Mouse (Mus musculus): ENCODE measurements around the gene Poldip3. TPM values are rescaled to one million over a fixed set of nuclear protein-coding genes. Genes with fewer than 3 reads are reported as not detected.

The Poldip3 gene
- total RNA-seq, 2 experiments from 2014 or later: 90.5 to 91.5 TPM

DNA sequence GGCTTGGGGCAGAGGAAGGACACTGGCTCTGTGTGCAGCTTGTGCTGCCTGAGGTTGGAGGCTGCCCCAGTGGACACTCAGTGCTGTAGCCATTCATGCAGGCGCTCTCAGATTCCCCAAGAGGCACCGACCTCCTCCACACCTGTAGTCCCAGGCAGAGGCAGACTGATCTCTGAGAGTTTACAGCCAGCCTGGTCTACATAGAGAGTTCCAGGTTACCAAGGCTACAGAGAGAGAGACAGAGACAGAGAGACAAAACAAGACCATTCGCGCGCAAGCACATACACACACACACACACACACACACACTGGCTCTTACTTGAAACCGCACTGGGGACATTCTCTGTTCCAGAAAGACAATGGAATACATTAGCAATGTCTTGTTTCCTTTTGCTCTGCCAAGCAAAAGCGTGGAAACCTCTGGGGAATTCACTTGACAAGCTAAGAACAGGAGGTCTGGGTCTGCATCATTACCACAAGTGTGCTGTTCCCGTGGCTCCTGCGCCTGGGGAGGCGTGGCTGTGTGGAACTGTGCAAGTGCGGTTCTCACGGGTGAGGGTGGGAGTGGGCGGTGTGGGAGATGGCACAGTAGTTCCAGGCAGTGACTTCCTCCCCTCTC lies 65.1 kb downstream of the Poldip3 start:
- no peak for TF ChIP-seq CTCF (conservative IDR thresholded peaks at IDR 0.05)
- DNase-seq (ENCODE audit: low spot score in 2 of 2): peak in 1 of 2 experiments; percentile 35
- Histone ChIP-seq H3K27ac (peak overlapping the region; percentile 36; the same call in 1 of the 2 replicates), H3K4me3 (peak overlapping the region; percentile 9; the same call in 1 of the 2 replicates)

DNA sequence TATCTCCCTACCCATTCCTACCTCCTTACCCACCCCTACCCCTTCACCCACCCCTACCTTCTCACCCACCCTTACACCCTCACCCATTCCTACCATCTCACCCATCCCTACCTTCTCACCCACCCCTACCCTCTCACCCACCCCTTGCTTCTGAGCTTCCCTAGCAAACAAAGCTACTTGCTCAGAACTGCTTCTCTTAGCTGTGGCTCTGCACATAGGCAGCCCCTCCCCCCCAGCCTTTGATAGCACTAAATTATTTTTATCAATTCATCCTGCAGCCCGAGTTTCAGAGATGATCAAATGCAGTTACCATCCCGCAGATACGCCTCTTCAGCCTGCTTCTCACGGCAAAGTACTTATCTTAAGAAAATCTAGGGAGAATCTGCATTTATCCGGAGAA lies 65.7 kb downstream of the Poldip3 start:
- H3K4me3 ChIP-seq: peak overlapping the region; percentile 9; the same call in 1 of the 2 replicates
- DNase-seq (ENCODE audit: low spot score in 2 of 2): peak in 1 of 2 experiments; percentile 18
- no peak for TF ChIP-seq CTCF (conservative IDR thresholded peaks at IDR 0.05)
- peak overlapping the region; percentile 36; the same call in 1 of the 2 replicates for H3K27ac ChIP-seq

Other genes with a start within 250 kb of the Poldip3 start
- gene Tcf20, start 161.5 kb downstream of the Poldip3 start, total RNA-seq (2021): 100 to 1,000 TPM; 219 to 230 TPM
- 1 to 10 TPM; 1.9 to 2.8 TPM for gene Nfam1, start 116.1 kb downstream of the Poldip3 start, total RNA-seq (2021)
- 10 to 100 TPM in 1 of 2 experiments, 1 to 10 TPM in 1; 7.1 to 11.8 TPM for gene Serhl, start 59.9 kb downstream of the Poldip3 start, total RNA-seq (2021)
- gene Rrp7a, start 26.6 kb downstream of the Poldip3 start, total RNA-seq (2021): 100 to 1,000 TPM; 144 to 151 TPM
- 10 to 100 TPM; 63.7 to 65.6 TPM for gene Cyb5r3, start 23.2 kb upstream of the Poldip3 start, total RNA-seq (2021)
- gene A4galt, start 102.4 kb upstream of the Poldip3 start, total RNA-seq (2021): 1 to 10 TPM; 3.2 to 3.6 TPM
- gene Arfgap3, start 200.9 kb upstream of the Poldip3 start, total RNA-seq (2021): 10 to 100 TPM; 17.3 to 17.5 TPM

Measured in layer of hippocampus, adult 2 months (tissue).